Mouse (Mus musculus) layer of hippocampus, postnatal 10 days (tissue): Measurements from ENCODE around the gene 3110082J24Rik. TPM values are rescaled to one million over a fixed set of nuclear protein-coding genes. Genes with fewer than 3 reads are reported as not detected.

ENCODE experiments used
- DNase-seq, 2 experiments: peaks; one replicate each; pipeline ENCODE4 v3.0.0; 2021; ENCODE audit warnings: low spot score in 2 of 2
- total RNA-seq, 2 experiments: library from RNA; stranded (reverse); gene quantifications; 2 replicates each; pipeline ENCODE4 v1.2.3; 2021

The 3110082J24Rik gene
- total RNA-seq, 2 experiments from 2014 or later: 5.0 TPM

DNA sequence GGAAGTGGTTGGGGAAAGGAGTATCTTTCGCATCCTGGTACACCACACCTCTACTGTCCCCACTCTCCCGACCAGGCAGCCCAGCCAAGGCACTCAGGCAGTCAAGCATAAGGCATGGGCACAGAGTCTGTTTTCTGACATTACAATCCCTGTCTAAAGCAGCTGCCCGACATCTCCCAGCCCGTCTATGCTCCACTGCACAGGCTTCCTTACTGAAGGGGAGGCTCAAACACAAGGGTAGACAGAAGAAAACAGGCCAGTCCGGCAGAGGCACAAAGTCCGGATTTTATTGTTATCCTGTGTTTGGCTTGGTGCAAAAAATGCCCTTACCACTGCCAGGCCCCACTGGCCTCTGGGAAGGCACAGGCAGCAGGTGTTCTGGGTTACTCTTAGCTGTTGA is 13.3 kb upstream of the 3110082J24Rik start:
- DNase-seq: no peak

DNA sequence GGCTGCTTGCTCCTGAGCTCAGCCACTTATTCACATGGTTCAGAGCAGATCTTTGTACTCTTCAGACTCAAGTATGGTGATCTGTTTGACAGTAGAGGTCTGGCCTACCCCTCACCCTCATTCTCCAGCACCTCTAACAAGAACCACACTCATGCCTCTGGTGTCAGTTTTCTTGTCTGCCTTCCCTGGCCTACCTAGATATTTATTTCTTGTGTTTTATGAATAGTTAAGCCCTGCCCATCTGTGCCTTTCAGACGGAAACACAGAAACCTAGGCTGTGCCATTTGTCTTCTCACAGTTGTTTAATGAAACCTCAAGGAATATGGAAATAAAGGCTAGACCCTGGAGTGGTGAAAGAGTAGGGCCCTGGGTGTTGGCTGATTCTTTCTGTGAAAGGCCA is 12.1 kb upstream of the 3110082J24Rik start:
- no peak for DNase-seq

DNA sequence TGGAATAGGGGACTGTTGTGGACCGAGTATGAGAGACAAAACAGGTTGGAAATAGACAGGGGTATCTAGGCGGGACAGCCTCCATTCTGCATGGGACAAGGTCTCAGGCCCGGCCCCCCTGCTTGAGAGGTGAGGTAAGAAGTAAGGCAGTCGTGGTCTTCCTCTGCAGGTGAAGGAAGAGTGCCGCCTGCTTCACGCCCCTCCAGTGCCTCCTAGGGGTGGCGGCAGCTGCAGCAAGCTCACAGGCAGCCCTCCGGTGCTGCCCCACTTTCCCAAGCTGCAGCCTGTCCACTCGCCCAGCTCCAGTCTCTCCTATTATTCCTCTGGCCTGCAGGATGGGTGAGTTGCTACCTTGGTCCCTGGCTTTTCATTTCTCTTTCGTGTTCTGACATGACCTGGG is 9.8 kb upstream of the 3110082J24Rik start:
- no peak for DNase-seq

DNA sequence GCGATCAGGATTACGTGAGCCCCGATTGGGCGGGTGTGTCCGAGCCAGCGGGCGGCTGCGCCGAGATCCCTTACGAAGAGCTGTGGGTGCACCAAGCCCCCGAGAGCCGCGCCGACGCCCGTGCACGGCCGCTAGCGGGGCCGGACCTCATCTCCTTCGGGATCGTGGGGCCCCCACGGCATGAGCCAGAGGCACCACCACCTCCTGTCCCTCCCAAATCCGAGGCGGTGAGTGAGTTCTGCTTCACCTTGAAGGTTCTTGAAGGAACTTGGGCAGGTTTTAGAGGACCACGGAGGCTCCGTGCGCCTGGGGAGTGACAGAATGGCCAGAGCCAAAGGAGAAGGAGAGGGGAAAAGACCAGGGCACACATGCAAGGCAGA is 8.9 kb upstream of the 3110082J24Rik start:
- DNase-seq: no peak

DNA sequence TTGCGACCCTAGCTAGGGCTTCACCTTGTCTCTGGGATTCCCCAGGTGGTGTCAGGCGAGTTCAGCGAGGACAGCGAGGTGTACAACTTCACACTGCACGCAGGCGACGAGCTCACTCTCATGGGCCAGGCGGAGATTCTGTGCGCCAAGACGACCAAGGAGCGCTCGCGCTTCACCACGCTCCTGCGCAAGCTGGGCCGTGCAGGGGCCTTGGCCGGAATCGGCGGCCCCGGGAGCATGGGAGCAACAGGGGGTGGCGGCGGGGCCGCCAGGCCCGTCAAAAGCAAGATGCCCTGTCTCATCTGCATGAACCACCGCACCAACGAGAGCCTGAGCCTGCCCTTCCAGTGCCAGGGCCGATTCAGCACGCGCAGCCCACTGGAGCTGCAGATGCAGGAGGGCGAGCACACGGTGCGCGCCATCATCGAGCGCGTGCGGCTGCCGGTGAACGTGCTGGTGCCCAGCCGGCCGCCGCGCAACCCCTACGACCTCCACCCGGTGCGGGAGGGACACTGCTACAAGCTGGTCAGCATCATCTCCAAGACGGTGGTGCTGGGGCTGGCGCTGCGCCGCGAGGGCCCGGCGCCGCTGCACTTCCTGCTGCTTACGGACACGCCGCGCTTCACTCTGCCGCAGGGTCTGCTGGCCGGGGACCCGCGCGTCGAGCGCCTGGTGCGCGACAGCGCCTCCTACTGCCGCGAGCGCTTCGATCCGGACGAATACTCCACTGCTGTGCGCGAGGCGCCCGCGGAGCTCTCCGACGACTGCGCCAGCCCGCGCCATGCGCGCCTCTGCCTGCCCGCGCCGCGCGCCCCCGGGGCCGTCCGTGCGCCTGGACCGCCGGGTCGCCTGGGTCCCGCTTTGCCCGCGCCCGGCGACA is 8.2 kb upstream of the 3110082J24Rik start:
- DNase-seq: peak; percentile 85 to 88

DNA sequence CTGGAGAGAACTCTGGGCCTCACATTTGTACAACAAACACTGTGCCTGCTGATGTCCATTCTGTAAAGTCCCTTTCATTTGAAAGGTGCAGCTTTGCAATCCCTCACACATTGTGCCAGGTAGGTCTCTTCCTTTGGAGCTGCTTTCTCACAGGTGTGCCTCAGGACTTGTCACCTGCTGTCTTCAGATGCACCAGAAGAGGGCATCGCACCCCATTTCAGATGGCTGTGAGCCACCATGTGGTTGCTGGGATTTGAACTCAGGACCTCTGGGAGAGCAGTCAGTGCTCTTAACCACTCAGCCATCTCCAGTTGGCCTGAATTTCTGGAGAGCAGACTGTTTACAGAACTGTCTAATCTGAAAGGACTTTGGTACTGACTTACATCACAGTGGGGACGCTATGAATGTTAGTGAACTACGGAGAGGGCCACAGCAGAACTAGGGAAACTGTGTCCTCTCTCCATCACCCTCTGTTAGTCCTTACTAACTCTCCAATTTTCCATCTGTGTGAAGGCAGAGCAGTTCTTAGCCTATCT is 6.7 kb upstream of the 3110082J24Rik start:
- no peak for DNase-seq

DNA sequence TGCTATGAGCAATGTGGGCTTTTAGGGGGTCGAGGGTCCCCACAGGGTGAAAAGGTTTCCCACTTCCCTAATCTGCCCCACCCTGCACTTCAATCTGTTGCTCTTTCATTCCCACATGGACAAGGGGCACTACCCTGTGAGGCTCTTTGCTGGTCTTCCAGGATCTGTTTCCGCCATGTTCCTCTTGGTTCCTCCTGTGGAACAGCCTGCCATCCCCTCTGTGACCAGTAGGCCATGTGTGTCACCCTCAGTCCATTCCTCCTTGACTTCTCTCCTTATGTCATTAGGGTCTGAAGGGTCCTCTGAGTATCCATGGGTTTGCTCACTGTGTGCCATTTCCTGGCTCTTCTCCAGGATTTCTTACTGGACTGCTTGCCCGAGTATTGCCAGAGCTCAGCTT is 5.9 kb upstream of the 3110082J24Rik start:
- DNase-seq: no peak

DNA sequence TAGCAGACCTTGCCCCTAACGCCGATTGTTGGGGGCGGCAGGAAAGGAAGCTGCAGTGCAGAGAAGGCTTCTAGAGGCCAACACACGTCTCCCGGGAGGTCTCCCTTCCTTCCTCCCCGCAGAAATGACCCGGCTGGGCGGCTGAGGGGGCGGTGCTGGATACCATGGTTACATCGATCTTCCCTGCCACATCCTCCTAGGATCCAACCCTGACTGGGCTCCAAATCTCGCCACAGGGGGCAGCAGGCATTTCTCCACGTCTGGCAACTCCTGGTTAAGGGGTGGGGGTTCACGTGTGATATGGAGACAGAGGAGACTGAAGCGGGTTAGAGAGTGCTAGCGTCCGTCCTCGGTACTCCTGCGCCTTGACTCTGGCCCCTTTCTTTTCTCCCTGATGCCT is 5.2 kb upstream of the 3110082J24Rik start:
- DNase-seq: peak; percentile 75 to 79

DNA sequence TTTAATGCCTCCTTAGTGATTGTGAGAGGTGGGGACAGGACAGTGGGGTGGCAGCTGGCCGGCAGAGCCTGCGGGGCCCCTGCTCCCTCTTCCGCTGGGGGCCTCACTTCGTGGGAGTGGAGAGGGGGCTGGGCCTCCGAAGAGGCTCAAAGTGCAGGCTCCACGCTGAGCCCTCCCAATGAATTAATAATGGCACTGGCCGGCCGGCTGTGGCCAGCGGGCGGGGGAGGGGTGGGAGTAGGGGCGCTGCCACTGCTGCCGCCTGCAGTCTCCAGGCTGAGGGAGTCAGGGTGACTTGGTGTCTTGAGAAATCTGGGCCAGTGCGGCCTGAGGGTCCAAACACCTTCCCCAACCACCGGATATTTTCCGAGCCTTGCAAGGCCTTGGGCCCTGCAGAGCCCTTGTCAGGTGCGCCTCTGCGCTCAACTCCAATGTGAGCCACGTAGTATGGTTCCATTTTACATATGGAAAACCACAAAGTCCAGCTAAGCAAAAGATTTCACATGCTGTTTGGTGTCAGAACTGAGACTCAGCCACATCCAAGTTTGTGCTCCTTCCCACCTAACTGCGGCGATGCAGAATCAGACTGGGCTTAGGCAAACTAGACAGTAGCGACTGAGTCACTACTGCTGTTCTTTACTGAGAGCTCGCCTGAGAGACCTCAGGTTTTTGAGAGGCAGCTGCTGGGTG is 4.6 kb upstream of the 3110082J24Rik start:
- DNase-seq: no peak

DNA sequence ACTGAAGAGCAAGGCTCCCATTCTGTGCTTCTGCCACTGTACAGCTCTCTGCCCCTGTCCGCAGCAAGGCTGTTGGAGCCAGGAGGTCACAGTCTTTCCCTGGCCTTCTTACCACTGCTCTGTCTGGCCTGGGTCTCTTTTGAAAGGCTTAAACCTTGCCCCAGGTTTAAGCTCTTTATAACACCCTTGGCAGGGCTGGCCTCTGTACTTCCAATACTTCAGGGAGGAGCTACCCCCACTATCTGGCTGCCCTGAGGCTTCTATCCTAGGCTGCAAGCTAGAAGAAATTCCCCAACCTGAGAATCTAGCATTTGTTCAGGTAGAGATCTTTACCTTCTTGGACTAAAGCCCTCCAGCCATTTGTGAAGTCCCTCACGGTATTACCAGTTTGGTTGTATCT is 4.0 kb upstream of the 3110082J24Rik start:
- DNase-seq: no peak

DNA sequence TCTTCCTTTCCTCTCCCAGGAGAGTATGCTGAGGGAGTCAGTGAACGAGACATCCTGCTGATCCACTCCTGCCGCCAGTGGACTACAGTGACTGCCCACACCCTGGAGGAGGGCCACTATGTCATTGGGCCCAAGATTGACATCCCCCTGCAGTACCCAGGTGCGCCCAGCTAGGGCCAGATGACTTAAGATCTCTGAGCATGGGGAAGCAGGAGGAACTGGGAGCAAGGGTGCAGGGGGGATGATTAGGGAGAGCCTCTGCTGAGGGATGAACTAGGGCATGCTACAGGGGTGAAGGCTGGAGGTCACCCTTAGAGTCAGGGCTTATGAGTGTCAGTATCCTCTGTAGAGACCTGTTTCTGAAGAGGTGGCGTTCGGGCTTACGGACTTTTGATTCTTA is 2.3 kb upstream of the 3110082J24Rik start:
- no peak for DNase-seq

DNA sequence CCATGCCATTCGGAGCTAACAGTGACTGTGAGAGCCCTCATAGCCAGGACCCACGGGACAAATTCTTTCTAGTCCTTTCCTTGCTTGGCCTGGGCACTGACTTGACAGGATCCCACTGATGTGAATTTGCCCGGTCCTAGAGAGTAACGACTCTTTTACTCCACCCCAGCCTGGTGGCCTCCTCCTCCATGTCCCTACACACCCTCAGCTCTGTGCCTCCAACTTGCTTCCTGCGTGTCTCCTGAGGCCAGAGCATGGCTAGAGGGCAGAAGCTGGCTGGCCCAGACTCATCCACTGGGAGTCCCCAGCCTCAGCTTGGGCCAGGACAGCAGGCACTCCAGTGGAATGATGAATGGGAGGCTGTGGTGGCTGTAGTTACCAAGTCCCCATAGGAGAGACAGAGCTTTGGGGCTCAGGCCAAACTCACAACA is 1.7 kb upstream of the 3110082J24Rik start:
- DNase-seq: no peak

DNA sequence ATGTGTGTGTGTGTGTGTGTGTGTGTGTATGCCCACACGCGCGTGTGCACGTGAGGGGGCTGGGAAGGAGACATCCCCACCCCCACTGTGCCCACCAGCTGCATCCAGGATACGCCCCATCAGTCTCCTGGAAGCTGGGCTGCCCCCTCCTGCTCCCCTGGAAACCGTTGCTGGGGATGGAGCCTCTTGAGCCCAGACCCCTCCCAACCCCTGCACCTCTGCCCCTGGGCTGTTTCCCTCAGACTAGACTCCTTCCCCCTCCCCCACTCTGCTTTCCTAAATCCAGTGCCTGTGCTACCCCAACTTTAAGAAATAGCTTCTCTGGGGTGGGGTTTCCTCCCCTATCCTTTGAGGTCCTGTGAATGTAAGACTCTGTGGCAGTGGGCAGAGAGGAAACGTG is 1.3 kb upstream of the 3110082J24Rik start:
- DNase-seq: no peak

DNA sequence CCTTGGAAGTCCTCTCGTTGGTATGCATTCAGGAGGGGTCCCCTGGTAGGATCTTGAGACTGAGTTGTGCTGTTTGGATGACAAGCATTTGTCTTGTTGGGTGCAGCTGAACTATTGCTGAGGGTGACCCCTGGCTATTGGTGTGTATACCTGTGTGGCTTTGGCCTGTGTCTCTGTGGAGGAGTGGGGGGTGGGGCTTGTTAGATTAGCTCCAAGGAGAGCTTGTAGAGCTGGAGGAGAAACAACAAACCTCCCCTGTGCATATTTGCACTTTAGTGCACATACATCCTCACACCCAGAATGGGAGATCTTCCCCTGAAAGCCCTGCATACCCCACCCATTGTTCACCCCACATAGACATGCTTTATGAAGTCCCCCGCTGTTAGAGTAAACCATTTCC is 870 bp upstream of the 3110082J24Rik start:
- no peak for DNase-seq

DNA sequence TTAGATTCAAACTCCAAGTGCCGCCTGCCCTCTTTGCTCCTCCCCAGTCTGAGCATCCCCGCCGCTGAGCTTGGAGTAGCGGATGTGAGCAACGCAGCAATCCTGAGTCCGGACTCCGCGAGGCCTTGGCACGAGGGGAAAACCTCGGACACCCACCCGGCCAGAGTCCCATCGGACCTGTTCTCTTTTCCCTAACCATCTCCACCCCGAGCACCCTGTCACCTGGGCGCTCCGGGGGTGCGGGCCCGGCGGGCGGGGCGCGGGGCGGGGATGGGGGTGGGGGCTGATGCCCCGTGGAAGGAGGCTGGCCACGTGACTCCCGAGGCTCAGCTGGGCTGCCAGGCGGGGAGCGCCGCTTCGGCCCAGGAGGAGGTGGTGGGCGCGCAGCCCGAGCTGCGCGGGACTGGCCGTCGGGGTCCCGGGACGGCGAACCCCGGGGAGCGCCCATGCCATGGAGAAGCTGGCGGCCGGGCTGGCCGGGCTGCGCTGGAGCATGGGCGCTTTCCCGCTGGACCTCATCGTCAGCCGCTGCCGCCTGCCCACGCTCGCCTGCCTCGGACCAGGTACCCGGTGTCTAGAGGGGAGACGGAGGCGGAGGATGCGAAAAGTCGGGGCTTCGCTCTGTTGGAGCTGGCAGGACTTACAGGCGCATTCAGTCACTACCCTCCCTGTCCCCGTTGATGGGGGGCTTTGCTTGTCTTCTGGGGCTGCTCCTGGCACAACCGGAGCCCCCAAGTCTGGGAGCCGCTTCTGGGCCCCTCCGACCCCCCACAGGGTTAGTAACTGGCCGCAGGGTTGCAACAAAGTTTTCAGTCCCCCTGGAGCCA is 832 bp downstream of the 3110082J24Rik start, which contains the start of gene Garem2:
Garem2 (plus strand) TSS at position 321 of the 827 bp plus-strand sequence.
- DNase-seq: peak; percentile 43 to 63

DNA sequence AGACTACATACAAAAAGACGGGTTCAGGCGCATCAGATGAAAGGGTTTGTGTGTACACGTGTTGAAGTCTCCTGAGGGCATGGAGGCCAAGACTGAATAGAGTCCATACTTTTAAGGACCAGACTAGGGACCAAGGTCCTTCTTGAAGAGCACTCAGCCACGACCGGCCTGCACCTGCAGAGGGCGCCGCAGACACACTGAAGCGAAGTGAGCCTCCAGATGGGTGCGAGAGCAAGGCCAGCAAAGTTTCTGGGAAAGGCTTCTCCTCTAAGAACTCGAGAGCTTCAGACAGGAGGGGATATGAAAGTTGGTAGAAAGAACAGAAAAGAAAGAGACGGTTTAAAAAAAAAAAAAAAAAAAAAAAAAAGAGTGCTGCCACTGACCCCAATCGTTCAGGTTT is 1.5 kb downstream of the 3110082J24Rik start:
- peak; percentile 73 to 75 for DNase-seq

DNA sequence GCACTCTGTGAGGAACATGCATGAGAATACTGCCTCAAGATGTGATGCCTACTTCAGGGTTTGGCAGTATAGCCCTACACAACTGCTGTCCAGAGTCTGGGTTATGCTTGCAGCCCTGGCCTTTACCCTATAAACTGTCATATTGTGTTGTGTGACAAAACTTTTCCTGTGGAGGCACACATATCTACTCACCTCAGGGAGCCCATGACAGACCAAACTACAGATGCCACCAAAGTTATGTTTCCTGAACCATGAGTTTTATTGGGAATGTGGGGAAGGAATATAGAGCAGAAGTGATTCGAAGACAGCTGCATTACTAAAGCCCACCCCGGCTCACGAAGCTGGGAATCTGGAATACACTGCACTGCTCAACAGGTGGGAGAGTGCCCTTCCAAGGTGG is 2.5 kb downstream of the 3110082J24Rik start:
- peak in 1 of 2 experiments; percentile 5 for DNase-seq

DNA sequence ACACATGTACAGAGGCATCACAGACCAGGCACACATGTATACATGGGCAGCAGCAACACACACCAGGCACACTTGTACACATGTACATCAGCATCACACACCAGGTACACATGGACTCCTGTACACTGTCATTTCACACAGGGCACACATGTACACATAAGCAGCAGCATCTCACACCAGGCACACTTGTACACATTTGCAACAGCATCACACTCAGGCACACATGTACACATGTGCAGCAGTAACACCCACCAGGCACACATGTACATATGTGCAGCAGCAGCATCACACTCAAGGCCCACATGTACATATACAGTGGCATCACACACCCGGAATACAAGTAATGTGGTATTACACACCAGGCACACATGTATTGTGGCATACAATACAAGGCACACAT is 7.6 kb downstream of the 3110082J24Rik start:
- no peak for DNase-seq

DNA sequence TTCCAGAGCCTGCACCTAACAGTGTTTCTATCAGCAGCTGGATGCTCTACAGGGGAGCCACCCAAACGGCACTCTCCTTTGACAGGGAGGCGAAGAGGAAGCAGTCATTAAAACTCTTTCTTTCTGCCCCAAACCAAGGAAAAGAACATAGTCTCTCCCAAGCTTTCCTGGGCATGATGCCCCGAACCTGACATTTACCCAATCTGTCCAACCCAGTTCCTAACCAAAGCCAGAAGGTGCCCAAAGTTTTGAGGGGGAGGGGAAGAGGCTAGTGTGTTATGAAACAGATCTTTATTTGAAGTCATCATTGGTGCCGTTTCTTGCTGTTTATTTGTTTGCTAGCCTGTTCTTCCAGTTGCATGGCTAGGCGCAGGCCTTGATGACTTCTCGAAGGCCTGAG is 10.2 kb downstream of the 3110082J24Rik start:
- no peak for DNase-seq

DNA sequence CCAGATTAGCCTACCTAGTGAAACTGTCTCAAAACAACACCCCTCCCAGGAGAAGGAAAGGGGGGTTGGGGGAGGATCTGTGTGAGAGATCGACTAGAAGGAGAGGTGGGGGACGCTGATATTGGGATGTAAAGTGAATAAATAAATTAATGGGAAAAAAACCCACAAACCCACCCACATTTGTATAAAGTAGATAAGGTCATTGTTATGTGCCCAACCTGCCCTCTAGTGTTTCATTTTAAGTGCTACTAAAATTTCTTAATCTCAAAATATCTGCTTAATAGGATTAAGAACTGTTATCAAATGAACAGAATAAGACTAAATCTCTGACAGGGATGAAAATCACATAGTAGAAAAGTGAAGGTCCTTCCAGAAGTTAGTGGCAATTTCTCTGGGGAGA is 11.5 kb downstream of the 3110082J24Rik start:
- no peak for DNase-seq

DNA sequence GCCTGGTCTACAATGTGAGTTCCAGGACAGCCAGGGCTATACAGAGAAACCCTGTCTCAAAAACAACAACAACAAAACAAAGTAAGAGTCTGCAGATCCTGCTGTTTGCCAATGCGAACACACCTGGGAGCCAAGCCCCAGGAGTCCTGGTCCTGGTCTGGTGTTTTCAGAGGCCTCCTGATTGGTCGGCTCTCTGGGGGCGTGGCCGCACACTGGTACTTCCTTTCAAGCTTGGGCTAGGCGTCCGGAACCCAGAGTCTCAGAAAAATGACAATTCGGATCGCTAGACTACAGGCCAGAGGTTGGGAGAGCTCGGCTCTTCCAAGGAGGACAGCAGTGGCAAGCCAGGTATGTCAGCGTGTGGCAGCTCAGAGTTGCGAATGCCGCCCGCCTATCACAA is 13.2 kb downstream of the 3110082J24Rik start:
- DNase-seq: no peak
